Mouse (Mus musculus) lung, embryonic 14.5 days (tissue): ENCODE data around the gene Cdyl. TPM values are rescaled to one million over a fixed set of nuclear protein-coding genes. Genes with fewer than 3 reads are reported as not detected.

Experiments
- ATAC-seq: fragments of 200-750 bp; cut with Nextera tagmentation; 2 replicates; pipeline ENCODE4 v1.8.0; 2017; ENCODE audit warnings: mild to moderate bottlenecking, moderate TSS enrichment, moderate library complexity; ENCODE audit not compliant: insufficient read depth
- DNase-seq: peaks from one replicate; pipeline ENCODE4 v3.0.0-alpha.2; 2015
- H3K27ac ChIP-seq: fragments of 300-500 bp; sonication (generic); 2 replicates; pipeline ENCODE4 v1.5.1; 2014; ENCODE audit warnings: low read depth, mild to moderate bottlenecking, moderate library complexity
- H3K27me3 ChIP-seq: fragments of 300-500 bp; sonication (generic); 2 replicates; pipeline ENCODE4 v1.6.1; 2014; ENCODE audit warnings: low read length, control low read depth; ENCODE audit not compliant: insufficient read depth
- H3K36me3 ChIP-seq: fragments of 300-500 bp; sonication (generic); 2 replicates; pipeline ENCODE4 v1.6.1; 2014; ENCODE audit warnings: control low read depth; ENCODE audit not compliant: insufficient read depth
- H3K4me1 ChIP-seq: fragments of 300-500 bp; sonication (generic); 2 replicates; pipeline ENCODE4 v1.6.1; 2014; ENCODE audit warnings: antibody characterized with exemption, control low read depth; ENCODE audit not compliant: insufficient read depth
- H3K4me2 ChIP-seq: fragments of 300-500 bp; sonication (generic); 2 replicates; pipeline ENCODE4 v1.6.1; 2014; ENCODE audit warnings: mild to moderate bottlenecking
- H3K4me3 ChIP-seq: fragments of 300-500 bp; sonication (generic); 2 replicates; pipeline ENCODE4 v1.5.1; 2014; ENCODE audit warnings: low read depth, low read length
- H3K9ac ChIP-seq: fragments of 300-500 bp; sonication (generic); 2 replicates; pipeline ENCODE4 v1.6.1; 2014
- H3K9me3 ChIP-seq: fragments of 300-500 bp; sonication (generic); 2 replicates; pipeline ENCODE4 v1.6.1; 2016; ENCODE audit warnings: low read depth, low read length, control low read depth
- CTCF ChIP-seq: IDR thresholded peaks from 2 replicates; pipeline ENCODE4 v1.5.1; 2016; ENCODE audit warnings: antibody characterized with exemption, low read depth
- WGBS: fragments of 180-500 bp; shearing (Covaris S2); extraction: QIAGEN DNeasy Blood & Tissue Kit; methylation state at CpG from one replicate; pipeline ENCODE4 v1.1.7; 2014; 5-methylcytosine and 5-hydroxymethylcytosine counted together
- polyA plus RNA-seq: library from polyadenylated mRNA; unstranded; fragments of >200 nt; fragmentation: Nextera tagmentation; extraction: Ambion mirVana; gene quantifications from 2 replicates; pipeline ENCODE4 v1.2.1, GENCODE M21; 2014

Cdyl gene
- 24.1 and 25.1 TPM in 2 replicates for polyA plus RNA-seq

DNA sequence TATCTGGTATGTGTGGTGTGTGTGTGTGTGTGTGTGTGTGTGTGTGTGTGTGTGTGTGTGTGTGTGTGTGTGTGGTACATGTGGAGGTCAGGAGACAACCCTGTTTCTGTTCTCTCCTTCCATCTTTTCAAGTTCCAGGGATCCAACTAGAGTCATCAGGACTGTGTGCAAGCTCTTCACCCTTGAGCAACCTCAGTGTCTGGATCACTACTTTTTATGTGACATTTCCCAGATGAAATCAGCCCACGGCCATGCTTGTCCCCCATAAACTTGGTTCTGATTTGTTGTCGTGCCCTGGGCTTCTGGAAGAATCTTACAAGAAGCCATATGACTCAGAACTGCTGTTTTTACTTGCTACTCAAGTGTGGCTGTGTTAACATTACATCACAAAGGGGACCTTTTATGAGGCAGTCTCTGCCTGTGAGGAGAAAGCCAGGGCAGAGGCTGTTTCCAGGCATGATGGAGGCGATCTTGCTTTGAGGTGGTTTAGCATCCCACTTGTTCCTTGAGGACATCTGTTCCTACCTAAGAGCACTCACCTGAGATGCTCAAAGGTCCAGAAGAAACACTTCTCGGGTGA is at the start of gene Cdyl:
TSS of gene Cdyl (plus strand) at position 428 of the 580 bp plus-strand sequence.
- no peaks in the 10 kb centered on the region for H3K27me3 ChIP-seq
- H3K4me1 ChIP-seq = no peaks in the 10 kb centered on the region
- no peak for TF ChIP-seq CTCF
- no peak within 1 kb of the TSS for H3K9ac ChIP-seq
- DNase-seq (no peak), ATAC-seq (no peak)
- WGBS = 65% methylated on average over 4 of the region's 4 CpGs
- H3K27ac ChIP-seq = no peak within 1 kb of the TSS
- H3K9me3 ChIP-seq = no peaks in the 10 kb centered on the region
- no peak within 1 kb of the TSS for H3K4me3 ChIP-seq
- no peak within 1 kb of the TSS for H3K4me2 ChIP-seq
- no peaks in the 10 kb centered on the region for H3K36me3 ChIP-seq

- Histone ChIP-seq H3K4me2 (no peak overlapping the region), H3K36me3 (no peaks in the 10 kb centered on the region), H3K4me3 (no peak overlapping the region), H3K9me3 (no peaks in the 10 kb centered on the region), H3K27ac (no peak overlapping the region), H3K4me1 (no peaks in the 10 kb centered on the region), H3K9ac (no peak overlapping the region), H3K27me3 (no peaks in the 10 kb centered on the region)
- DNase-seq (no peak), ATAC-seq (no peak)
- TF ChIP-seq CTCF = no peak
Measured at GRCm38 (mm10) chr13:35610718-35611117, 48.9 kb upstream of the Cdyl start.

DNA sequence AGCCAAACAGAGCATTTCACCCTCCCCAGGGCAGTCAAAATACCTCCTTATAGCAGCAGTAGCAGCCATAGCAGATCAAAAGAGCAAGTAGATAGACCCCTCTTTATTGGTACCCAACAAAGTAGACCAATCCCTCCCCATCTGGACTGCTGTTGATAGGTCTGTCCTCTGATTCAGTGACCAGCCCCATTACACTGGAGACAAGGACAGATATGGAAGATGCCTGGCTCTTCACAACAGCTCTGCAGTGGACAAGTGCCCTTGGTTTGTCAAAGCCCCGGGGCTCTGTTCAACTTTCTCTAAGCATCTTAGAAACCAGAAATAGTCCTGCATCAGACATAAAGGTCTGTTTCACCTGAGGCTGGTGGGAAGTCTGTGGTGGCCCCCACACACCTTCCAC is 47.1 kb upstream of the Cdyl start:
- no peak for ATAC-seq
- WGBS = 89% methylated on average over 1 of the region's 1 CpGs
- Histone ChIP-seq H3K9ac (no peak overlapping the region), H3K4me2 (no peak overlapping the region), H3K9me3 (no peaks in the 10 kb centered on the region), H3K27me3 (no peaks in the 10 kb centered on the region), H3K4me1 (no peaks in the 10 kb centered on the region), H3K36me3 (no peaks in the 10 kb centered on the region), H3K27ac (no peak overlapping the region), H3K4me3 (no peak overlapping the region)
- TF ChIP-seq CTCF = no peak
- no peak for DNase-seq

GRCm38 (mm10) chr13:35614832-35615479 is 44.7 kb upstream of the Cdyl start:
- no peak overlapping the region for H3K9ac ChIP-seq
- ATAC-seq (no peak), DNase-seq (no peak)
- H3K27me3 ChIP-seq = no peaks in the 10 kb centered on the region
- TF ChIP-seq CTCF = no peak
- 60% methylated on average over 4 of the region's 4 CpGs for WGBS
- H3K27ac ChIP-seq = no peak overlapping the region
- H3K4me3 ChIP-seq = no peak overlapping the region
- no peaks in the 10 kb centered on the region for H3K36me3 ChIP-seq
- no peaks in the 10 kb centered on the region for H3K9me3 ChIP-seq
- H3K4me1 ChIP-seq = no peaks in the 10 kb centered on the region
- H3K4me2 ChIP-seq = no peak overlapping the region

- WGBS = 46% methylated on average over 4 of the region's 4 CpGs
- H3K9ac ChIP-seq = no peak overlapping the region
- H3K4me1 ChIP-seq = no peaks in the 10 kb centered on the region
- no peaks in the 10 kb centered on the region for H3K9me3 ChIP-seq
- H3K27me3 ChIP-seq = no peaks in the 10 kb centered on the region
- DNase-seq (no peak), ATAC-seq (no peak)
- H3K27ac ChIP-seq = no peak overlapping the region
- no peak overlapping the region for H3K4me3 ChIP-seq
- TF ChIP-seq CTCF = no peak
- H3K4me2 ChIP-seq = no peak overlapping the region
- no peaks in the 10 kb centered on the region for H3K36me3 ChIP-seq
Measured at GRCm38 (mm10) chr13:35616524-35617099, 43.0 kb upstream of the Cdyl start.

- no peaks in the 10 kb centered on the region for H3K4me1 ChIP-seq
- no peak for DNase-seq
- H3K36me3 ChIP-seq = no peaks in the 10 kb centered on the region
- no peaks in the 10 kb centered on the region for H3K9me3 ChIP-seq
- 92% methylated on average over 2 of the region's 2 CpGs for WGBS
- no peak for TF ChIP-seq CTCF
- ATAC-seq = no peak
- H3K4me3 ChIP-seq = no peak overlapping the region
- no peak overlapping the region for H3K27ac ChIP-seq
- no peaks in the 10 kb centered on the region for H3K27me3 ChIP-seq
- no peak overlapping the region for H3K4me2 ChIP-seq
- no peak overlapping the region for H3K9ac ChIP-seq
Measured at GRCm38 (mm10) chr13:35619356-35619755, 40.3 kb upstream of the Cdyl start.

DNA sequence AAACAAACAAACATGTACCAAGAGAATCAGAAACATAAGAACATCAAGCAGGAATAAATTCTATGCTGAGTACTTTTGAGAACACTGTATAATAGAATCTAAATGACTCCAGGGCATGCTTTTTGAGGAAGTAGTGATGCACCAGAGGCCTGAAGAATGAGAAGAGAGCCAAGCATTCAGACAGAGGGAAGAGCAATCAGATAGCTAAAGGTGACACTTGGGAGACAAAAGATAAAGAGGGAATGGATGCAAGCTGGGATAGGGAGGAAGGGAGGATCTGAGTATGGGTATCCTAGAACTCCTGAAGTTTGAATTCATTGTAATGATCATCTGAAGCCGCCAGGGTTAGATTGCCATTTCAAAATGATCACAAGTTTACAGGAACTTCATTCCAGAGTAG is 38.9 kb upstream of the Cdyl start:
- Histone ChIP-seq H3K9me3 (no peaks in the 10 kb centered on the region), H3K36me3 (no peaks in the 10 kb centered on the region), H3K4me1 (no peaks in the 10 kb centered on the region), H3K27me3 (no peaks in the 10 kb centered on the region), H3K4me2 (no peak overlapping the region), H3K9ac (no peak overlapping the region), H3K4me3 (no peak overlapping the region), H3K27ac (no peak overlapping the region)
- no peak for TF ChIP-seq CTCF
- 61% methylated on average over 1 of the region's 1 CpGs for WGBS
- no peak for ATAC-seq
- DNase-seq = no peak
